Mouse (Mus musculus) MEL (cell line): Measurements from ENCODE around the gene Vmn1r132. TPM values are rescaled to one million over a fixed set of nuclear protein-coding genes. Genes with fewer than 3 reads are reported as not detected.
"Not testable (repeated sequence)": the region's sequence is repeated elsewhere in the genome, so short reads cannot be mapped to it uniquely, and the experiment has no call there.

Source experiments
- DNase-seq: peaks from one replicate; pipeline ENCODE4 v3.0.0; 2011; ENCODE audit warnings: low read depth, low spot score
- H3K27ac ChIP-seq: 2 replicates; pipeline ENCODE4 v1.5.1; 2012; ENCODE audit warnings: low read depth, mild to moderate bottlenecking, control low read depth, low read length, moderate library complexity; ENCODE audit not compliant: control insufficient read depth
- H3K27me3 ChIP-seq, 2 experiments: fragments of 150-350 bp in 1 of 2; sonication (generic) in 1 of 2; 2 replicates each; pipeline ENCODE4 v1.6.1; 2012; ENCODE audit warnings: low read length in 2 of 2, mild to moderate bottlenecking in 2 of 2, improper control_type of control experiment in 1 of 2, moderate library complexity in 1 of 2; ENCODE audit not compliant: insufficient read depth in 2 of 2, control insufficient read depth in 1 of 2
- H3K36me3 ChIP-seq, 2 experiments: 2 replicates each; pipeline ENCODE4 v1.6.1; 2012 to 2014; ENCODE audit warnings: low read length in 2 of 2, improper control_type of control experiment in 1 of 2, inconsistent platforms in 1 of 2, mild to moderate bottlenecking in 1 of 2; ENCODE audit not compliant: insufficient read depth in 2 of 2, control insufficient read depth in 1 of 2
- H3K4me1 ChIP-seq, 2 experiments: fragments of 150-350 bp in 1 of 2; sonication (generic) in 1 of 2; 2 replicates each; pipeline ENCODE4 v1.6.1; 2012; ENCODE audit warnings: low read length in 2 of 2, improper control_type of control experiment in 1 of 2, mild to moderate bottlenecking in 1 of 2; ENCODE audit not compliant: insufficient read depth in 2 of 2, control insufficient read depth in 1 of 2
- H3K4me3 ChIP-seq, 2 experiments: fragments of 150-350 bp in 1 of 2; sonication (generic) in 1 of 2; 2 replicates each; pipeline ENCODE4 v1.5.1; 2012; ENCODE audit warnings: low read depth in 2 of 2, low read length in 2 of 2, mild to moderate bottlenecking in 2 of 2, moderate library complexity in 2 of 2, control low read depth in 1 of 2, improper control_type of control experiment in 1 of 2; ENCODE audit not compliant: control insufficient read depth in 1 of 2, insufficient read depth in 1 of 2
- H3K79me2 ChIP-seq: 2 replicates; pipeline ENCODE4 v1.6.1; 2012; ENCODE audit warnings: mild to moderate bottlenecking, low read length, moderate library complexity; ENCODE audit not compliant: control insufficient read depth, poor library complexity, insufficient read depth
- H3K9ac ChIP-seq: 2 replicates; pipeline ENCODE4 v1.6.1; 2012; ENCODE audit warnings: low read depth, mild to moderate bottlenecking, control low read depth, low read length, moderate library complexity; ENCODE audit not compliant: control insufficient read depth, poor library complexity, severe bottlenecking
- H3K9me3 ChIP-seq: fragments of 150-350 bp; sonication (generic); replicated peaks from 2 replicates; pipeline ENCODE4 v1.6.1; 2012; ENCODE audit warnings: mild to moderate bottlenecking, low read length, improper control_type of control experiment, moderate library complexity; ENCODE audit not compliant: insufficient read depth
- polyA plus RNA-seq, 2 experiments: library from polyadenylated mRNA; stranded (reverse) in 1 of 2; unstranded in 1 of 2; fragments of >175 nt in 1 of 2; fragments of >200 nt in 1 of 2; gene quantifications; 2 replicates each; pipeline versions ENCODE4 v1.2.1 to v1.2.4; 2012; ENCODE audit warnings: low replicate concordance in 2 of 2, low read depth in 1 of 2; ENCODE audit not compliant: insufficient read length in 2 of 2, insufficient read depth in 1 of 2, missing spikeins in 1 of 2
- total RNA-seq: library from RNA; depleted of rRNA; stranded (reverse); fragments of 300-350 nt; gene quantifications from 2 replicates; pipeline ENCODE4 v1.2.3, GENCODE M21; 2012; rRNA removed

Gene Vmn1r132
- total RNA-seq (not detected in 2 replicates), polyA plus RNA-seq (not detected)

GRCm38 (mm10) chr7:21613792-21614191 is at the start of gene Vmn1r132:
Gene Vmn1r132, plus strand, starts transcription at chr7:21614092.
- not testable (repeated sequence) for H3K4me3 ChIP-seq, H3K9me3 ChIP-seq, DNase-seq, H3K4me1 ChIP-seq, H3K27me3 ChIP-seq, H3K9ac ChIP-seq, H3K27ac ChIP-seq, H3K36me3 ChIP-seq, H3K79me2 ChIP-seq

Other genes with a start within 250 kb of the Vmn1r132 start
- not detected in 2 replicates for gene Gm6882, start 181.3 kb upstream of the Vmn1r132 start, total RNA-seq
- not detected for gene Gm6882, start 181.3 kb upstream of the Vmn1r132 start, polyA plus RNA-seq
- not detected in 2 replicates for gene Vmn1r130, start 102.3 kb upstream of the Vmn1r132 start, total RNA-seq
- not detected for gene Vmn1r130, start 102.3 kb upstream of the Vmn1r132 start, polyA plus RNA-seq
- not detected in 2 replicates for gene Vmn1r131, start 68.0 kb upstream of the Vmn1r132 start, total RNA-seq
- not detected for gene Vmn1r131, start 68.0 kb upstream of the Vmn1r132 start, polyA plus RNA-seq
- not detected in 2 replicates for gene Gm4175, start 147.4 kb downstream of the Vmn1r132 start, total RNA-seq
- not detected for gene Gm4175, start 147.4 kb downstream of the Vmn1r132 start, polyA plus RNA-seq
- gene Gm4177, start 182.6 kb downstream of the Vmn1r132 start, total RNA-seq, result not detected in 2 replicates
- gene Gm4177, start 182.6 kb downstream of the Vmn1r132 start, polyA plus RNA-seq, result not detected
- gene Vmn1r135, start 218.3 kb downstream of the Vmn1r132 start, total RNA-seq, result not detected in 2 replicates
- not detected for gene Vmn1r135, start 218.3 kb downstream of the Vmn1r132 start, polyA plus RNA-seq
- not detected in 2 replicates for gene Gm5725, start 230.2 kb downstream of the Vmn1r132 start, total RNA-seq
- gene Gm5725, start 230.2 kb downstream of the Vmn1r132 start, polyA plus RNA-seq, result not detected